Mouse (Mus musculus) small intestine, adult 2 months (tissue): ENCODE results near the gene Appl1.

Source experiments
- CTCF ChIP-seq: fragments of 200-500 bp; IDR thresholded peaks from 2 replicates; pipeline ENCODE4 v1.5.1; 2012; ENCODE audit warnings: low read depth, mild to moderate bottlenecking, control low read depth, inconsistent platforms, low read length, moderate library complexity, mixed read lengths; ENCODE audit not compliant: insufficient replicate concordance, insufficient read length; ENCODE audit errors: extremely low read depth
- POLR2A ChIP-seq: fragments of 200-500 bp; IDR thresholded peaks from 2 replicates; pipeline ENCODE4 v1.6.1; 2012; ENCODE audit warnings: low read depth, mild to moderate bottlenecking, control low read depth, inconsistent platforms, low read length, moderate library complexity

- no peak for TF ChIP-seq POLR2A
- no peak for TF ChIP-seq CTCF
Observed at GRCm38 (mm10) chr14:26911201-26911600, 59.8 kb downstream of the Appl1 start.
